Mouse (Mus musculus) embryonic fibroblast, embryonic 13.5 days (primary cell): ENCODE data around the gene Olfr71. TPM values are rescaled to one million over a fixed set of nuclear protein-coding genes. Genes with fewer than 3 reads are reported as not detected.
A peak's percentile ranks its signal among the peaks of the same experiment; 100 is the strongest.

Source experiments
- H3K27ac ChIP-seq: 2 replicates; pipeline ENCODE4 v1.5.1; 2012; ENCODE audit warnings: low read length, control low read depth, inconsistent platforms; ENCODE audit not compliant: insufficient read depth
- H3K4me1 ChIP-seq: 2 replicates; pipeline ENCODE4 v1.6.1; 2011; ENCODE audit warnings: low read length; ENCODE audit not compliant: control insufficient read depth, insufficient read depth
- H3K4me3 ChIP-seq: 2 replicates; pipeline ENCODE4 v1.5.1; 2011; ENCODE audit warnings: mild to moderate bottlenecking, control low read depth, low read length; ENCODE audit not compliant: insufficient read depth
- CTCF ChIP-seq: IDR thresholded peaks from 2 replicates; pipeline ENCODE4 v1.5.1; 2011; ENCODE audit warnings: mild to moderate bottlenecking, control low read depth, low read length, moderate library complexity, borderline replicate concordance; ENCODE audit not compliant: insufficient read depth
- POLR2A ChIP-seq: IDR thresholded peaks from 2 replicates; pipeline ENCODE4 v1.6.1; 2011; ENCODE audit warnings: low read depth, mild to moderate bottlenecking, control low read depth, low read length, moderate library complexity
- polyA plus RNA-seq: library from polyadenylated mRNA; stranded (reverse); fragments of >200 nt; gene quantifications from 2 replicates; pipeline ENCODE4 v1.2.4, GENCODE M21; 2011; ENCODE audit warnings: low read depth; ENCODE audit not compliant: missing spikeins, insufficient read length

The Olfr71 gene
- not detected in 2 replicates for polyA plus RNA-seq

GRCm38 (mm10) chr4:43709869-43710268 lies at the start of gene Olfr71:
TSS of gene Olfr71 (minus strand) at chr4:43710255.
- Histone ChIP-seq H3K4me1 (peaks cover 2% of the 10 kb centered on the region; the same call in 1 of the 2 replicates), H3K4me3 (no peak within 1 kb of the TSS), H3K27ac (no peak within 1 kb of the TSS)
- TF ChIP-seq CTCF (no peak), POLR2A (no peak)

- peaks cover 10% of the 10 kb centered on the region for H3K4me1 ChIP-seq
- H3K27ac ChIP-seq, result peak overlapping the region; percentile 4; the same call in 1 of the 2 replicates
- H3K4me3 ChIP-seq, result no peak overlapping the region
- TF ChIP-seq POLR2A, result no peak
- no peak for TF ChIP-seq CTCF
Measured at GRCm38 (mm10) chr4:43757213-43757612, 47.2 kb upstream of the Olfr71 start.

GRCm38 (mm10) chr4:43745187-43745586 lies 35.1 kb upstream of the Olfr71 start:
- Histone ChIP-seq H3K4me3 (no peak overlapping the region), H3K4me1 (no peaks in the 10 kb centered on the region), H3K27ac (no peak overlapping the region)
- no peak for TF ChIP-seq CTCF
- TF ChIP-seq POLR2A, result no peak

GRCm38 (mm10) chr4:43743099-43743498 lies 33.0 kb upstream of the Olfr71 start:
- TF ChIP-seq CTCF, result no peak
- TF ChIP-seq POLR2A, result no peak
- Histone ChIP-seq H3K4me3 (no peak overlapping the region), H3K4me1 (no peaks in the 10 kb centered on the region), H3K27ac (no peak overlapping the region)

GRCm38 (mm10) chr4:43742637-43743036 lies 32.6 kb upstream of the Olfr71 start:
- TF ChIP-seq CTCF (no peak), POLR2A (no peak)
- Histone ChIP-seq H3K4me3 (no peak overlapping the region), H3K4me1 (no peaks in the 10 kb centered on the region), H3K27ac (no peak overlapping the region)

GRCm38 (mm10) chr4:43741526-43741925 lies 31.5 kb upstream of the Olfr71 start:
- Histone ChIP-seq H3K27ac (no peak overlapping the region), H3K4me1 (no peaks in the 10 kb centered on the region), H3K4me3 (no peak overlapping the region)
- no peak for TF ChIP-seq POLR2A
- no peak for TF ChIP-seq CTCF

GRCm38 (mm10) chr4:43738989-43739674 lies 29.1 kb upstream of the Olfr71 start:
- H3K4me1 ChIP-seq, result no peaks in the 10 kb centered on the region
- H3K4me3 ChIP-seq, result no peak overlapping the region
- H3K27ac ChIP-seq, result no peak overlapping the region
- TF ChIP-seq CTCF (no peak), POLR2A (no peak)

GRCm38 (mm10) chr4:43737144-43737543 lies 27.1 kb upstream of the Olfr71 start:
- H3K27ac ChIP-seq, result no peak overlapping the region
- no peaks in the 10 kb centered on the region for H3K4me1 ChIP-seq
- H3K4me3 ChIP-seq, result no peak overlapping the region
- no peak for TF ChIP-seq POLR2A
- no peak for TF ChIP-seq CTCF

- no peak for TF ChIP-seq CTCF
- TF ChIP-seq POLR2A, result no peak
- Histone ChIP-seq H3K4me1 (peaks cover 7% of the 10 kb centered on the region; the same call in 1 of the 2 replicates), H3K27ac (no peak overlapping the region), H3K4me3 (no peak overlapping the region)
Measured at GRCm38 (mm10) chr4:43733186-43733585, 23.1 kb upstream of the Olfr71 start.

- peaks cover 12% of the 10 kb centered on the region; the same call in 1 of the 2 replicates for H3K4me1 ChIP-seq
- no peak overlapping the region for H3K4me3 ChIP-seq
- no peak overlapping the region for H3K27ac ChIP-seq
- no peak for TF ChIP-seq POLR2A
- TF ChIP-seq CTCF, result no peak
Measured at GRCm38 (mm10) chr4:43732171-43732570, 22.1 kb upstream of the Olfr71 start.
